Mouse (Mus musculus): ENCODE results near the gene Asf1b.

- no peak for TF ChIP-seq EP300 (IDR thresholded peaks at IDR 0.05)
- TF ChIP-seq CTCF (IDR thresholded peaks at IDR 0.05), result no peak
Measured at GRCm38 (mm10) chr8:83981533-83981932, 26.2 kb downstream of the Asf1b start.
